Mouse (Mus musculus): Measurements from ENCODE around the gene Vmn1r137.
"Not testable (repeated sequence)": the region's sequence is repeated elsewhere in the genome, so short reads cannot be mapped to it uniquely, and the experiment has no call there.

The Vmn1r137 gene

DNA sequence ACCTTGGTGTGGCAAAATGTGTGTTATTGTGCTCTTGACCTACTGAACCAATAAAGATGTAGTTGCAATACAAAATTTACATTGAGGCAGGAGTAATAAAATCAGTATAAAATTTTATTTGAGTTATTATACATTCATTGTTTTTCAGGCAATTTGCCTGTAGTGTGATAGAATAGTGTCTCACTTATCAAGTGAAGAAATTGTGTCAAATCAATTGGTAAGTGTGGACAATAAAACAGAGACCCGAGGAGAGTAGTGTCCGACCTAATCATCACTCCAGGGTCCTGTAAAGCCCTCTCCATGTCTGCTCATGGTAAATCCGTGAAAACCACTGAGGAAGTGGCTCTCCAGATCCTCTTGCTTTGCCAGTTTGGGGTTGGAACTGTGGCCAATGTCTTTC is at the start of gene Vmn1r137:
TSS of gene Vmn1r137 (plus strand) at position 301 of the 400 bp plus-strand sequence.
- not testable (repeated sequence) for DNase-seq (ENCODE audit: low spot score)

- not testable (repeated sequence) for DNase-seq (ENCODE audit: low spot score)
Observed at GRCm38 (mm10) chr7:22028797-22029196, 34.4 kb downstream of the Vmn1r137 start, which contains the start of gene Vmn1r138. Vmn1r138 (minus strand) TSS chr7:22028897.
